Mouse (Mus musculus) ES-Bruce4 (cell line): Measurements from ENCODE around the gene Bcl7c.
A peak's percentile ranks its signal among the peaks of the same experiment; 100 is the strongest.

Experiments
- CTCF ChIP-seq: IDR thresholded peaks from one replicate; pipeline ENCODE4 v1.8.1; 2011; ENCODE audit warnings: low read depth, low read length
- EP300 ChIP-seq: IDR thresholded peaks from 2 replicates; pipeline ENCODE4 v1.6.1; 2011; ENCODE audit warnings: low read depth, low read length; ENCODE audit not compliant: insufficient read depth
- POLR2A ChIP-seq: IDR thresholded peaks from one replicate; pipeline ENCODE4 v1.8.1; 2011; ENCODE audit warnings: low read length; ENCODE audit not compliant: insufficient read depth

- no peak for TF ChIP-seq CTCF
- TF ChIP-seq EP300 = 0 out of 2 replicates have a peak, but pooled peaks have one; percentile 3
- TF ChIP-seq POLR2A = peak; percentile 53
Observed at GRCm38 (mm10) chr7:127712461-127713385, 4.0 kb upstream of the Bcl7c start, which contains the start of gene Ctf1.
